Mouse (Mus musculus) G1E-ER4 (cell line): ENCODE measurements around the gene Gm614. TPM values are rescaled to one million over a fixed set of nuclear protein-coding genes. Genes with fewer than 3 reads are reported as not detected.
A peak's percentile ranks its signal among the peaks of the same experiment; 100 is the strongest.

Source experiments
- GATA1 ChIP-seq: IDR thresholded peaks from one replicate; pipeline ENCODE4 v1.8.0; 2012; ENCODE audit warnings: low read length, inconsistent platforms
- polyA plus RNA-seq: library from polyadenylated mRNA; stranded (reverse); fragments of >175 nt; gene quantifications from 2 replicates; pipeline ENCODE4 v1.2.3, GENCODE M21; 2012

The Gm614 gene
- polyA plus RNA-seq, result not detected in 2 replicates

DNA sequence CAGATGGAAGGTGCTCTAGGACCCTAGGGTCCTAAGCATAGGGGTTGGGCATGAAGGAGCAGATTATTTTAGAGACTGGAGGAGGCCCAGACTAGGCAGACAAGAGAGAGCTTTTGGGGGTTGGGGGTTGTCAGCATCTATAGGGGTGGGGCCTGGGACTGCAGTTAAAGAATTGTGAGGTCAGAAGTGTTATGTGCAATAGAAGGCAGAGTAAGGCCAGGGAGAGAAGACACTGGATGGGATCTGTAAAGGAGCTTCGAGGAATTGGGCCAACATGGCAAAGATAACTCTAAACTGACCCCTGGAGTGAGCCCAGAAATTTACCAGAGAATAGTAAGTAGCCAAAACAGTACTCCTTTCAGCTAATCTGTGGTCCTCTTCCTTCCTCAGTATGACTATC is at the start of gene Gm614:
Gm614 (minus strand) TSS at position 101 of the 400 bp plus-strand sequence.
- TF ChIP-seq GATA1, result no peak

- TF ChIP-seq GATA1, result no peak
Measured at GRCm38 (mm10) chrX:101309299-101309698, 45.5 kb upstream of the Gm614 start.

- no peak for TF ChIP-seq GATA1
Measured at GRCm38 (mm10) chrX:101304646-101305045, 40.9 kb upstream of the Gm614 start.

GRCm38 (mm10) chrX:101301654-101302053 is 37.9 kb upstream of the Gm614 start:
- no peak for TF ChIP-seq GATA1

- TF ChIP-seq GATA1, result no peak
Measured at GRCm38 (mm10) chrX:101300427-101301030, 36.7 kb upstream of the Gm614 start.

- no peak for TF ChIP-seq GATA1
Measured at GRCm38 (mm10) chrX:101299473-101300426, 36.0 kb upstream of the Gm614 start.

DNA sequence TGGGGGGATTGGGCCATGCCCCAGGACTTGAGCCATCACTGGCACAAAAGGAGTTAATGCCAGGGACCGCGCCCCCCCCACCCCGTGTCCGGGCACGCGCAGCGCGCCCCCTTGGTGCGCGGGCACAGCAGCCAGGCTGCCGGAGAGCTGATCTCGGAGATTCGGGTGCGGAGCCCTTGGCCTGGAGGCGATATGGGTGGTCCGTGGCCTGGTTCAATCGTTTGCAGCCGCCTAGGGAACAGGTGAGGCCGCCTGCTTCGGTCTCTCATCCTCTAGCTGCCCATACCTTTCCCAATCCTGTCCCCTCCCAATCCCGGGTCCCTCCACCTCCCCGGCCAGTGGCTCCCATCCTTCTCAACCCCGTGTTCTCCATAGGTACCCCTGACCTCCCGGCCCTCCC is 35.3 kb upstream of the Gm614 start, which contains the start of gene Nlgn3:
Nlgn3 (plus strand) TSS at position 114 of the 400 bp plus-strand sequence.
- no peak for TF ChIP-seq GATA1

DNA sequence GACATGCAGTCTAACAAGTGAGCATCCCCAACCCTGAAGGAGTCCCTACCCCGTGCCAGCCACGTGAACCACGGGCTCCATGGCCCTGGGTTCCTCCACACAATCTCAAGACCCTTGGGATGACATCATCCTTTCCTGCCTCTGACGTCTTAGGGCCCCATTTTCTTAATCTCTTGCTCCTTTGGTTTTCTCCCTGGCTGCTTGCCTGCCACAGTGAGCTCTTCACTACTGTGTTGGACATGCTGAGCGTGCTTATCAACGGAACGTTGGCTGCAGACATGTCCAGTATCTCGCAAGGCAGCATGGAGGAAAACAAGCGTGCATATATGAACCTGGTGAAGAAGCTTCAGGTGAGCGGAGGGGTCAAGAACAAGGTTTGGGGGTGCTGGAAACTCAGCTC is 26.3 kb upstream of the Gm614 start:
- no peak for TF ChIP-seq GATA1

GRCm38 (mm10) chrX:101289037-101289436 is 25.2 kb upstream of the Gm614 start:
- TF ChIP-seq GATA1, result no peak

GRCm38 (mm10) chrX:101288432-101288831 is 24.6 kb upstream of the Gm614 start:
- no peak for TF ChIP-seq GATA1

- peak; percentile 44 for TF ChIP-seq GATA1
Measured at GRCm38 (mm10) chrX:101287543-101287942, 23.8 kb upstream of the Gm614 start.

- no peak for TF ChIP-seq GATA1
Measured at GRCm38 (mm10) chrX:101285953-101286670, 22.3 kb upstream of the Gm614 start.

DNA sequence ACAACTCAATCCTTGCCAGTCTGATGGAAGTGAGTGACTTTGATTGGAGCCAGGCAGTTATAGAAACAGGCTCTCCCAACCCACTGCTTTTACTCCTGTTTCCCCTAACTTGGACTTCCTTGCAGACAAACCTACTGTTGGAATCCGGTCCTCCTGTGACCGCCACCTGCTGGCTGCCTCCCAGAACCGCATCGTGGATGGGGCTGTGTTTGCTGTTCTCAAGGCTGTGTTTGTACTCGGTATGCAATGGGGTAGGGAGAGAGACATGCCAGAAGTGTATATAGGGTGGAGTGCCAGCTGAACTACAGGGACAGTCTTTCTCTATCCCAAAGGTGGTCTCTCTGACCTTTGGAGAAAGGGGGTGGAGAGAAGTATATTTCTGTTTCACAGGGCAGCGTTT is 21.7 kb upstream of the Gm614 start:
- no peak for TF ChIP-seq GATA1

DNA sequence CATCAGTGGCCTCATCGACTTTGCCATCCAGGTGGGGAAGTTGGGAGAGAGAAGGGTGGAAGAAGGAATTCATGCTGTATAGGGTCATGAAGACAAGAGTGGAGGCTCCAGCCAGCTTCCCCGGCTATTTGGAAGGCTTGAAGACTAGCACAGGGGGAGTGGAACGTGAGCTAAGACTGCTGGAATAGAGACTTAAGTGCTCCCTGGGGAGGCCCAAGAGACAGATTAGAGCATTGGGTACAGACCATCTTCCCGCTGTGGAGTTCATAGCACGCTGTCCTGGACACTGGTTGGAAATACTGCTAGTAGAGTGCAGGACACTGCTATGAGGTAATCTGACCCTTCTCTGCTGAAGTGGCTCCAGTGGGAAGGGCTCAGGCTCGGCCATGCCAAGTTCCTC is 19.0 kb upstream of the Gm614 start:
- TF ChIP-seq GATA1, result no peak

DNA sequence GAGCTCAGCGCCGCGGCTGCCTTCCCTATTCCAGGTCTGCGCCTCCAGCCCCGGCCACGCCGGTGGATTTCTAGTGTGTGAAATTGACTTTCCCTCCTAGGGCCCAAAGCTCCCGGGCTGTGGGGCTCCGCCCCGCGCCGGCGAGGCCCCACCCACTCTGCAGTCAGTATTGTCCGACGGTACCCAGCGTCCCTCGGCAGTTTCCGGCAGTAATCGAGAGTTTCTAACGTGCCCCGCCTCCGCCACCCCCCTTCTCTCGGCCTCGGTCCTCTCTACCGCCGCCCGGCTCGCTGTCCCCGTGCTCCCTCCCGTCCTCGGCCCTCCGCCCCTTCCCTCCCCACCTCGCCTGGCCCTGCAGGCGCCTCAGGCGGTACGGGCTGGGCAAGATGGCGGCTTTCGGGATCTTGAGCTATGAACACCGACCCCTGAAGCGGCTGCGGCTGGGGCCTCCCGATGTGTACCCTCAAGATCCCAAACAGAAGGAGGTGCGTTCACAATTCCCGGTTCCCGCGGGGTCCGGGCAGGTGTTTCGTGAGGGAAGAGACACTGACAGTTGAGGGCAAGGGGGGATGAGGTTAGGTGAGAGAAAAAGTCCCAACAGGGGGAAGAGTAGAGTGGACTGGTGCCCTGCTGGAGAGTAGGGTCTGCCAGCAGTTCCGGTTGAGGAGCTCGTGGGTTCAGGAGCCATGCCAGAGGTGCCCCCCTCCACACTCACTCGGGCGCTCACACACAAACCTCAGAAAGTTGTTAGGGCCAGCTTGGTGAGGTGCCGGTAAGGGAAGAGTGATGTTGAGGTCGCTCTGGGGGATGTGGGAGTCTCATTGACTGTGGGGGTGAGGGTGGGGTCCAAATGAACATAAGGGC is 10.3 kb upstream of the Gm614 start, which contains the start of gene Med12:
Med12 (plus strand) TSS at position 156 of the 864 bp plus-strand sequence.
- TF ChIP-seq GATA1, result no peak
